Mouse (Mus musculus) right cerebral cortex, postnatal 36 days (tissue): Measurements from ENCODE around the gene S100a9.
A peak's percentile ranks its signal among the peaks of the same experiment; 100 is the strongest.

Source experiments
- DNase-seq, 2 experiments: peaks; one replicate each; pipeline ENCODE4 v3.0.0; 2022; ENCODE audit warnings: low spot score in 2 of 2, mixed read lengths in 1 of 2

S100a9 gene

GRCm38 (mm10) chr3:90695613-90696012 is at the start of gene S100a9:
TSS of gene S100a9 (minus strand) at chr3:90695721.
- no peak for DNase-seq

GRCm38 (mm10) chr3:90726606-90727005 is 31.1 kb upstream of the S100a9 start, which contains the start of gene Pglyrp4:
TSS of gene Pglyrp4 (plus strand) at chr3:90726906.
- no peak for DNase-seq

- DNase-seq: peak; percentile 79 to 80
These were observed 14.3 kb upstream of the S100a9 start for GRCm38 (mm10) chr3:90709591-90710460.

- no peak for DNase-seq
These were observed 13.1 kb upstream of the S100a9 start for GRCm38 (mm10) chr3:90708523-90709202.

- DNase-seq: no peak
These were observed 6.7 kb upstream of the S100a9 start for GRCm38 (mm10) chr3:90702244-90702643.

- DNase-seq: no peak
These were observed 2.0 kb downstream of the S100a9 start for GRCm38 (mm10) chr3:90693496-90693895.

- no peak for DNase-seq
These were observed 8.7 kb downstream of the S100a9 start for GRCm38 (mm10) chr3:90686835-90687234.

GRCm38 (mm10) chr3:90683929-90684328 is 11.6 kb downstream of the S100a9 start:
- no peak for DNase-seq

GRCm38 (mm10) chr3:90678656-90679055 is 16.9 kb downstream of the S100a9 start:
- no peak for DNase-seq

GRCm38 (mm10) chr3:90668846-90669245 is 26.7 kb downstream of the S100a9 start, which contains the start of gene S100a8:
TSS of gene S100a8 (plus strand) at chr3:90668978.
- DNase-seq: no peak

- DNase-seq: no peak
These were observed 31.3 kb downstream of the S100a9 start for GRCm38 (mm10) chr3:90664219-90664618.

- DNase-seq: no peak
These were observed 36.0 kb downstream of the S100a9 start for GRCm38 (mm10) chr3:90659364-90660044.

GRCm38 (mm10) chr3:90657405-90657804 is 38.1 kb downstream of the S100a9 start:
- DNase-seq: no peak

GRCm38 (mm10) chr3:90653717-90654116 is 41.8 kb downstream of the S100a9 start, which contains the start of gene S100a7a:
TSS of gene S100a7a (plus strand) at chr3:90654017.
- no peak for DNase-seq

GRCm38 (mm10) chr3:90652878-90653508 is 42.5 kb downstream of the S100a9 start:
- DNase-seq: peak; percentile 67 to 75

- DNase-seq: no peak
These were observed 45.7 kb downstream of the S100a9 start for GRCm38 (mm10) chr3:90649832-90650231.

GRCm38 (mm10) chr3:90648981-90649380 is 46.5 kb downstream of the S100a9 start:
- DNase-seq: peak in 1 of 2 experiments; percentile 27

GRCm38 (mm10) chr3:90647291-90647690 is 48.2 kb downstream of the S100a9 start:
- DNase-seq: no peak

- DNase-seq: no peak
These were observed 51.3 kb downstream of the S100a9 start for GRCm38 (mm10) chr3:90644220-90644619.
